Mouse (Mus musculus) cerebellum, adult 18-20 months (tissue): Measurements from ENCODE around the gene Pinlyp.

Experiments
- DNase-seq, 2 experiments: peaks; one replicate each; pipeline ENCODE4 v3.0.0; 2021

The Pinlyp gene

DNA sequence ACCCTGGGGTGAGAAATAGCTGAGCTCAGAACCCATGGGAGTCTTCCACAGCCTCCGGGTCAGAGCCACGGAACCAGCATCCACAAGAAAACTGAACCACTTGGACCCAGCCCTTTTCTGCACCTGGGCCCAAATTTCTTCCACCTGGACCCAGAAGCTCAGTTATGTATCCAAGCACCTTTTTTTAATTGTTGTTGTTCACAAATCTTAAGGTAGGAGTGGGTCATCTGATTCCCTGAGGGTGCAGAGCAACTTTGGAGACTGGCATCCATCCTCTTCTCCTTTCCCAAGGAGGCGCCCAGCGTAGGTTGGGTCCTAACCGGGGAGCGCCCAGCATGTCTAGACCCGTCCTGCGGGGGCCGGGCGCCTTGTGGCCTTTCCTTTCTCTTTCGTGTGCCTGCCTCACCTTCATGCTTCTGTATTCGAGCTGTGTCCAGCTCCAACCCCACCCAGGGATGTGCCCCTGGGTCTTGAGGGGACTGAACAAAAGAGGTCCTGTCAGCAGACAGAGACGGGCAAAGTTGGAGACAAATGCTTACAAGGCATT lies at the start of gene Pinlyp, which contains the start of gene Xrcc1:
Gene Pinlyp, minus strand, starts transcription at position 51 of the 547 bp plus-strand sequence.
Gene Xrcc1, plus strand, starts transcription at position 222 of the 547 bp plus-strand sequence.
- DNase-seq, result peak in 1 of 2 experiments; percentile 39

DNA sequence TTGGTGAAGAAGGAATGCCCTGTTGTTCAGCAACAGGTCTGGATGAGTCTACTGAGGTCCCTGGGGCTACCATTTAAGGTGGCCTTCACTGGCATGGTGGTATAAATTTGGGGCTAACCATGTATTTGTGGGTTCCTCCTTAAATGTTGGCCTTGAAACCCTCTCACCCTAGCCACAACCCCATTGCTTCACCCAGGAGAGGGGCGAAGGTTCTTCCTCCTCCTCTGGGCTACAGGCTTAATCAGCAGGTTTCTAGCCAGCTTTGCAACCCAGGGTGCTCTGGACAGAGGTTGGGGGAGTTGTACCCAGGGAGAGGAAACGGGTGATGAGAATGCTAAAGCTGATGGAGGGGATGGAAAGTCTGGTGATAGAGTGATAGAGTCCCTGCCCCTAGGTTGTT lies 49.5 kb upstream of the Pinlyp start:
- no peak for DNase-seq

DNA sequence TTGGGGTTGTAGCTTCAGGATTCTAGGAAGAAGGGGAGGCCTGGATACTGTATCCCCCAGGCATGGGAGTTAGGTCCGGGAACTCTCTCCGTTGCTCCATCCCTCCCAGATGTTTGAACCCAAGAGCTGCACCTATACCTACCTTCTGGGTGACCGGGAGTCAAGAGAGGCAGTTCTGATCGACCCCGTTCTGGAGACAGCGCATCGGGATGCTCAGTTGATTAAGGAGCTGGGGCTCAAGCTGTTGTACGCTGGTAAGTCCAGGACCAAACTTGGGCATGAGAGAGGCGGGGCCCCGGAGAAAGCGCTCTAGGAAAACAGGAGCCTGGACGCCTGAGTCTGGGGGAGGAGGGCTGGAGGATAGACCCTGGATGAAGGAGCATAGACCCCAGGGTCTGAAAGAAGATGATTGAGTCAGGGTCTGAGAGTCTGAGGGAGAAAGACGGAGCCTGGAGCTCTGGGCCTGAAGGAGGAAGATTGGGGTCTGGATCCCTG lies 48.4 kb upstream of the Pinlyp start:
- no peak for DNase-seq

DNA sequence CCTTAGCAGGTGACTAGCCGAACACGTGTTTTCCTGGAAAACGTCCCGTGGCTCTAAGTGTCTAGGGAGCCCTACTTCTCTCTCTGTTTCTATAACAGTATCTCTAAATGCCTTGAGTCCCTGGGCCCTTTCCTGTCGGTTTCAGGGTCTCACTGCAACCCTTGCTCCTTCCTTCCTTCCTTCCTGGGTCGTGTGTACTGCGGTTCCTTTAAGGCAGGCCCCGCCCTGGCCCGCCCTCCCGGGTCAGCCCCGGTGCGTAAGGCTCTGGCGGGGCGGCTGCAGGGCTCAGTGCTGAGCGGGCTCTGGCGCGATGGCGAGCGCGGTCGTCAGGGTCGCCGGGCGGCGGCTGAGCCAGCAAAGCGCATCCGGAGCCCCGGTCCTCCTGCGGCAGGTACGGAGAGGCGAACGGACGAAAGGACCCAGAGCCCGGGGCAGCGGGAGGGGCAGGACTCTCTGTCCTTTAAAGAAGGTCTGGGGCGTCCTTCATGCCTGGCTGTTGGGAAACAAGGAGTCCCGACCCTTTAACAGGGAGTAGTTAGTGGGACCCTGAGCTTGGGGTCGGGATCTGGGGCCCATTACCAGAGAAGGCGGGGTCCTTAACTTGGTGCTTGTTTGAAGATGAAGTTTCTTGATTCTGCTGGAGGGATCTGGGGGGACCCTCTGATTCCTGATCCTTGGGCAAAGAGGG lies 47.8 kb upstream of the Pinlyp start:
- peak; percentile 80 to 83 for DNase-seq

DNA sequence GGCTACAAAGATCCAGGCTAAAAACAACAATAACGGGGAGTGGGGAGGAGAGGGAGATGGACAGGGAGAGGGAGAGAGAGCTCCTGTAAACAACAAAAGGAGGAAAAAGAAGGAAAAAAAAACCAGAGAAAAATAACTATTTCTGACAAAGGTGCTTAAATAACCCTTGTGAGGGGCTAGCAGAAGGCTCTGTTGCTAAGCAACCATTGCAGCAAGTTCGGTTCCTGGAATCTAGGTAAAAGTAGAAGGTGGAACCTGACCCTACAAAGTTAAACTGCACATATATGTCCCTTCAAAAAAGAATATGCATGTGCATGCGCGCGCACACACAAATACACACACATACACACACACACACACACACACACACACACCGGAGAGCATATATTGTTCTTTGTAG lies 46.9 kb upstream of the Pinlyp start:
- DNase-seq, result no peak

DNA sequence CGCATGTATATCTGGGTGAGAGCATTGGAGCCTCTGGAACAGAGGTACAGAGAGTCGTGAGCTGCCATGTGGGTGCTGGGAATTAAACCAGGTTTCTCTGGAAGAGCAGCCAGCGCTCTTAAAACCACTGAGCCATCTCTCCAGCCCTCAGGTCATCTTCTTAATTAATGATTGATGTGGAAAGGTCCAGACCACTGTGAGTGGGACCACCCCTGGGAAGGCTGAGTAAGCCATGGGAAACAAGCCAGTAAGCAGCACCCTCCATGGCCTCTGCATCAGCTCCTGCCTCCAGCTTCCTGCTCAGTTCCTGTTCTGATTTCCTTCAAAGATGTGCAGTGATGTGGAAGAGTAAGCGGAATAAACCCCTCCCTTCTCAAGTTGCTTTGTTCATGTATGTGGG lies 46.2 kb upstream of the Pinlyp start:
- DNase-seq, result no peak

DNA sequence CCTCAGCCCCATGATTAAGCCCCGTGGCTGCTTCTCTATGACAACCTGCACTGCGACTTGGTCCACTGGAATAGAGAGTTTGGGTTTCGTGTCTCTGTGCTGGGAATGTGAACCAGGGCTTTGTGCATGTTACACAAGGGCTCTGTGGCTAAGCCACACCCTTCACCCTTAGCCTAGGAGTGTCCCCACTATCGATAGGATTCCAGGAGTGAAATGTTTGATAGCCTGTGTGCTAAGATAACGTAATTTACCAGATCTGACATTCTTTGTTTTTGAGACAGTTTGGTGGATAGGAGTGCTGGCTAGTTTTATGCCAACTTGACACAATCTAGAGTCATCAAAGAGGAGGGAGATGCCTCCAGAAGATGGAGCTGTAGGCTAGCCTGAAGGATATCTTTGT lies 45.8 kb upstream of the Pinlyp start:
- no peak for DNase-seq

DNA sequence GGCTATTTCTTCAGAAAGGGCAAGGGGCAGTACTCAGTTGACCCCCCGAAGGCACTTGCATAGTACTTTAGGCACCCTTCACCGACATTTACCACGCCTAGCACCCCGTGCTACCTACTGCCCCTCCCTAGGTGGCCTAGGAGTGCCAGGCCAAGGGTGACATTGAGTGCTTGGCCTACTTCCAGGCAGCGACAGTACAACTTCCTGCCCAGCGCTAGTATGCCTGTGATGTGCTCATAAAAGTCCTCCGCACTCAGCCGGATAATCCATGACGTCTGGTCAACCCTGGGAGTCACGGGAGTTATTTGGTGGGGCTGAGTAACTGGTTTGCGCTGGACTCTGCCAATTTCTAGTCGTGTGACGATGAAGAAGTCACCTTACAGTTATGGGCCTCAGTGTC lies 42.4 kb upstream of the Pinlyp start:
- DNase-seq, result no peak

DNA sequence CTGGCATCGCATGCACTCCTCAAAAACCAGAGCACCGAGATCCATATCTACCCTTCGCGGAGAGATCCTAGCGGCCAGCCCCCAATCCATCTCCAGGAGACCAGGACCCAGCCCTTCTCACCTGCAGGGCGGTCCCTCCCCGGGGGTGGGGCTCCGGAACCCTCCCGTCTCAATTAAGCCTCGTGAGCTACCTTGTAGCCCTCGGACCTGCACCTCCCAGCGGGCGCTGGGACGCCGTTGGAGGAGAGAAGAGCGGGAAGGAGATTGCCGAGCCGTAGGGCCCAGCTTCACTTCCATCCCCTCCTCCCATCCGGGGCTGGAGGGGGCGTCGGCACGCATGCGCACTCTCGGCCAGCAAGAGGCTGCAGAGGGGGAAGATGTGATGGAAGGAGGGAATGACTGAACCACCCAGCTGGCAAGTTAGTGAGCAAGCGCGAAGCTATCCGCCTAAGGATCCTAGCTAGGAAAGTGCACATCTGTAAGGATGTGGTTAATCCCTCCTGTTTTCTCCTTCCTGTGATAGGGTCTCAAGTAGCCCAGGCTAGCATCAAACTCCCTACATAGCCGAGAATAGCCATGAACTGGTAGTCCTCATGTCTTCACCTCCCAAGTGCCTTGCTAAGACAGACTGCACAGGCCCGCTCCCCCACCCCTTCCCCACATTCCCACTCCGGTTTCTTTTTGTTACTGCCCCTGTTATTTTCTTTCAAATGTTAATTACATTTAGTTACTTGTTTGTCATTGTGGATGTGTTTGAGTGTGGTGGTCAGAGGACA lies 41.6 kb upstream of the Pinlyp start, which contains the start of the genes Ethe1 and Zfp575:
Gene Ethe1, plus strand, starts transcription at position 214 of the 776 bp plus-strand sequence.
Gene Zfp575, minus strand, starts transcription at position 312 of the 776 bp plus-strand sequence.
- DNase-seq, result peak; percentile 32 to 33

DNA sequence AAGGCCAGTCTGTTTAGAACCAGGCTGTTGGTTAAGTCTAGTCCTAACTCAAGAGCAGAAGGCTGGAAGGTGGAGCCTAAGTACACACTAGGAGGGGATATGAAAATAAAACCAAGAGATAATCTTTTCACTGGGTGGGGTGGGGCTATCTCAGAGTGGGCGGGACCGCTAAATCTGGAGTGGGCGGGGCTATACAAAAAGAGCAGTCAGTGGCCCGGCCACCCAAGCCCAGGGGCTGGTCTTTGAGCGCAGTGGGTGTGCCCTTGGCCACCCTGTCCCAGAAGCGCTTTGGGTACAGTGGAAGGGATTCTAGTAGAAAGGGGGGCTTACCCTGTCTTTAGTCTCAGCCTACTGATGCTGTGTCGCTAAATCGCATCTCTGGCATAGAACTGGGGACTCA lies 40.9 kb upstream of the Pinlyp start:
- no peak for DNase-seq

DNA sequence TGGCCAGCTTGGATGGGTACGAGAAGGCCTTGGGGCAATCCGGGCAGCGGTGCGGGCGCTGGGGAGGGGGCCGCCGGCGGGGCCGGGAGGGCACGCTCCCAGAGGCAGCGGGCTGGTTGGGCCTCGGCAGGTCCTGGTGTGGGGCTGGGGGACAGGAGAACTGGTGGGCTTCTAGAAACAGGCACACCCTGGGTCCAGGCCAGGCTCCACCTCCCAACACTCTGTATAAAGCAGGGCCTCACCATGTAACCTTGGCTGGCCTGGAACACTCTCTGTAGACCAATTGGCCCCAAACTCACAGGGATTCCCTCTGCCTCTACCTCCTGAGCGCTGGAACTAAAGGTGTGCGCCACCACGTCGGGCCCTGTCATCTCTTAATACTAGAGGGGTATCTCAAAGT lies 40.1 kb upstream of the Pinlyp start:
- no peak for DNase-seq

DNA sequence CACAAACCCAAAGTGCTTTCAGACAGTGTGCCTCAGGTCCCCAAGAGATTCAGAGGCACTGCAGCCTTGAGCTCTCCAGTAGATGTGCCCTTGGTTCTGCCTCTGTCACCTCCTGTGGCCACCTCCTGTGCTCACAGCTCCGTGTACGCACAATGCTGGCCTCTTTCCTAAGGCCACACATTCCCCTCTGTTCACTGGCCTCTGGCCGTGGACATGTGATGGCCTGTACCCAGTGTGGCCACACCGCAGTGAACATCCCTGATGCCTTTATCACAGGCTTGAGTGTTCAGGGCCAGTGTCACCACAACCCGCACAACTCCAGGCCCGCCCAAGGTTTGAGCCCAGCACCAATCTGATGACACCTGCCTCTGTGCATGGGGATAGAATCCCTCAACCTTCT lies 39.0 kb upstream of the Pinlyp start:
- DNase-seq, result no peak

DNA sequence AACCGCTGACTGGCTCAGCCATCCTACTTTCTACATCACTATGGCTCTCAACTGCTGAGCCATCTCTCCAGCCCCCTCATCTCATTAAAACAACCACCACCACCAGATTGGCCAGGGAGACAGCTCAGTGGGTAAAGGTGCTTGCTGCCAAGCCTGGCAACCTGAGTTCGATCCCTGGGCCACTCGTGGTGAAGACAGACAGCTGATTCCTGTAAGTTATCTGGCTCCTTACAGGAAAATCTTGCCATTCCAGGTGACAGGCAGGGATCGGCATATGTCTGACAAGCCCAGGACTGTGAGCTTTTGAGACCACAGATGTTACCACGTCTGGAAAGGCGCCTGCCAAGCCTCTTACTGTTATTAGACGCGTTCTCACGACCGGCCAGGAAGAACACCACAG lies 31.9 kb upstream of the Pinlyp start:
- no peak for DNase-seq

DNA sequence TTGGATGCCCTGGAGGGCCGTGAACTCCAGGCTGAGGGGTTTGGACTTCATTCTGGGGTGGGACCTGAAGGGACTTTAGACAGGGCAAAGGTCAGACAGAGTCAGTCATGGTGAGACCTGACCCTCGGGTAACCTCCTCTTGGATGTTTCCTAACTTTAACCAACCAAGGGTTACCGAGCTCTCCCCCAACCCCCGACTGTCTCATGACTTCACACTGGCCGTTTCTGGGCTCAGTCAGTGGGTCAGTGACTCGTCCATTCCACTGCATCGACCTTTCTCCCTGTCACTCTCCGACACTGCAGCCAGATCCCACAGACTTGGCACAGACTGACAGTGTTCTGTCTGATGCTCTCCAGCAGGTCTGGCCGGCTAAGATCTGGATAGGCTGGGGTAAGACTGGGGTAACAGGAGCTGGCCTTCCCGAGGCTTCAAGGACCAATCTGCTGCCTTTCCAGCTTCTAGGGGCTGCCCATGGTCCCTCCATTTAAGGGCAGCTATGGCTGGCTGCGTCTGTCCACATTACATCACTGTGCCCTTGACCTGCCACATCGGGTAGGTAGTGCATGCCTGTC lies 28.4 kb upstream of the Pinlyp start:
- no peak for DNase-seq

DNA sequence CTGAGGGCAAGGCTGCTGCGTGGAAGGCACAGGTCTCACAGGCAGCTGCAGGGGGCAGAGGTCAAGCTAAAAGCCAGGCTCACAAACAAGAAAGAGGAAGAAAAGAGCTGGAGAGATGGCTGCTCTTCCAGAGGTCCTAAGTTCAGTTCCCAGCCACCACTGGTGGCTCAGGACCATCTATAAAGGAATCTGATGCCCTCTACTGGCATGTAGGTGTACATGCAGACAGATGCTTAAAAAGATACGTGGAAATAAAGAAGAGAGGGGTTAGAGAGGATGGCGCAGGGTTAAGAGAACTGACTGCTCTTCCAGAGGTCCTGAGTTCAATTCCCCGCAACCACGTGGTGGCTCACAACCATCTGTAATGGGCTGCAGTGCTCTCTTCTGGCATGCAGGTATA lies 26.5 kb upstream of the Pinlyp start:
- DNase-seq, result no peak

DNA sequence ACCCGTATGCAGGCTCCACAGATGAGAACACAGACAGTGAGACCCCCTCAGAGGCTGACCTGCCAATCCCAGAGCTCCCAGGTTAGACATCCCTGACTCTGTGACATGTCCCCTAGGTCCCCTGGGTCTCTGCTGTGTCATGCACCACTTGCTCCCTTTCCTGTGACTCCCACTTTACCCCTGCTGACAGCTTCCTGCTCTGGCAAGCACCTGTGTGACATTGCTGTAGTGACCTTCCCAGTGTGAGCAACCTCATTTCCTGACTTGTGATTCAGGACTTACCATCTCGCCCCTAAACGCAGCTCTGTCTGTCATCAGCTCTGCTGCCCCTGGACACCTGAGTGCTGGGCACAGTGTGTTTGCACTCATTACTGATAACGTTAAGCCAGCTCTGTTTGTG lies 25.2 kb upstream of the Pinlyp start:
- no peak for DNase-seq

DNA sequence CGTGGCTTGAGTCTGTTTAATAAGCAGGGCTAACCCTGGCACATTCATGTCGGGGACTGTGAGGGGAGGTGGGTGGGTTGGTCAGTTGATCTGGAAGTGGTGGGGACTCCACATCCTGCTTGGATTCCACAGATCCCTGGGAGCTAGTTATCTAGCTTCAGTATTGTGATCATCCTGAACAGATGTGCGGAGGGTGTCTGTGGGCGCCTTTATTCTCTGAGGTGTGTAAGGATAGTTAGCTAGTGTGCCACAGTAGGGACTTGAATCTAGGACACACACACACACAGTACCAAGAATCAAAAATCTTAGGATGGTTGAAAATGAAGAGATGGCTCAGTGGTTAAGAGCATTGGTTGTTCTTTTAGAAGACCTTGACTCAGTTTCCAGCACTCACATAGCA lies 22.6 kb upstream of the Pinlyp start:
- DNase-seq, result no peak

DNA sequence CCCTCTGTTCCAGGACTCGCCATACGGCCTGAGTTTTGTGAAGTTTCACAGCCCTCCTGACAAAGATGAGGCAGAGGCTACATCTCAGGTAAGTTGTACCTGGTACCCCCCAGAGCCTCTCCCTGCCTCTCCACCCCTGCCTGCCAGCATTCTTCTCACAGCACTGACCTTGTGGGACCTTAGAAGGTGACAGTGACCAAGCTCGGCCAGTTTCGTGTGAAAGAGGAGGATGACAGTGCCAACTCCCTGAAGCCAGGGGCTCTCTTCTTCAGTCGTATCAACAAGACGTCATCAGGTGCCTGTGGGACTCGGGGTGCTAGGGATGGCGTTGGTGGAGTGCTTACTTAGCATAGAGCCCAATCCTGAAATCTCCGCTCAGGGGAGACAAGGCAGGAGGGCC lies 20.3 kb upstream of the Pinlyp start:
- DNase-seq, result no peak

DNA sequence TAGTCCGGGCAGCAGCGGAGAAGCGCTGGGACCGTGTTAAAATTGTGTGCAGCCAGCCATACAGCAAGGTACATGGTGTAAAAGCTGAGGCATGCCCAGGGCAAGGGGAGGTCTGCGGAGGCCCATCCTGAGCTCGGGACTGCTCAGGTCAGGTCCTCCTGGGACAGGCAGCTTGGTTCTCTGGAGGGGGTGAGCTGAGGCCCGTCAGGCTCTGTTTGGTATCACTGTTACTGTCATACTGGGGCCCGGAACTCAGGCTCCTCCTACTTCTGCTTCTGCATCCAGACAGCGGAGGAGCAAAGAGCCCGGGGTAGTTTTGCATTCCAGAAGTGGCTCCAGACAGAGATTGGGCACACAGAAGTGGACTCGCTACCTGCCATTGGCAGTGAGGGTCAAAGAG lies 19.7 kb upstream of the Pinlyp start:
- DNase-seq, result no peak

DNA sequence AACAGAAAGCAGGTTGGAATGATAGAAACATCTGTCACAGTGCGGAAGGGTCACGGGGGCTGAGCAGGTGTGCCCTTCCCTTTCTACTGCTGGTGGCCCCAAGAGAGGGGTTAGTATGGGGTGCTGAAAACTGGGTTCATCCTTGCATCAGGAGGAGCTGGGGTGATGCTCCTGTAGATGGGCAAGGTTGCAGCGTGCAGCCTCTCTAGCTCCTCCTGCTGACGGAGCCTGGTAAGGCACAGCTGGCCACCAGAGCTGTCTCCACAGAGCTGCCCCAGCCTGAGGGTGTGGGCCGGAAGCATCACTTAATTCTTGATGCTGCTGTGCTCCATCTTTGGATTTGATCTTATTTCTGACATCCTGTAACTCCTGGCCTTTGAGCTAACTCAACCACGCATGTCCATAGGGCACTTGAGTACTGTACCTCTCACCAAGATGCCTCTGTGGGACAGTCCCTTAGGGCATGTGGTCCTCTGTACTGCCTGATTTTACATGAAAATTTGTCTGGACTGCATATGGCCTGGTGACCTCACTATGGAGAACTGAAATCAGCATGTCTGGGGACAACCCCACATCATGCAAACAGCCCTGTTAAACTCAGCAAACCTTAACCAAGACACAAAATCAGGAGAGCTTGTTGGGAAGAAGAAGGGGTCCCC lies 18.8 kb upstream of the Pinlyp start:
- peak; percentile 77 to 82 for DNase-seq

DNA sequence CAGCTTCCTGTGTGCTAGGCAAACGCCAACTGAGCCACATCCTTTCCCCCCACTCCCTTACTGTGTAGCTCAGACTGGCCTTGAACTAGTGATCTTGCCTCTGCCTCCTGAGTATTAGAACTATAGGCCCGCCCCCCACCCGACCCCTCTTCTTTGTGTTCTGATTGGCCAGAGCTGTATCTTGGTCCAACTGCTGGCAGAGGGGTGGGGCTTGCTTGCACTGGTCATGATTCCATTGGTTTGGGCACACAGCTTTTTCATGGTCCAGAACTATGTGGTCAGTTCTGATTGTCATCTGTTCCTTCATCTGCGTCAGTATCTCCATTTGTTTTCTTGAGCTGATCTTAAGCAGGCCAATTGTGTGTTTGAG lies 17.9 kb upstream of the Pinlyp start:
- no peak for DNase-seq

DNA sequence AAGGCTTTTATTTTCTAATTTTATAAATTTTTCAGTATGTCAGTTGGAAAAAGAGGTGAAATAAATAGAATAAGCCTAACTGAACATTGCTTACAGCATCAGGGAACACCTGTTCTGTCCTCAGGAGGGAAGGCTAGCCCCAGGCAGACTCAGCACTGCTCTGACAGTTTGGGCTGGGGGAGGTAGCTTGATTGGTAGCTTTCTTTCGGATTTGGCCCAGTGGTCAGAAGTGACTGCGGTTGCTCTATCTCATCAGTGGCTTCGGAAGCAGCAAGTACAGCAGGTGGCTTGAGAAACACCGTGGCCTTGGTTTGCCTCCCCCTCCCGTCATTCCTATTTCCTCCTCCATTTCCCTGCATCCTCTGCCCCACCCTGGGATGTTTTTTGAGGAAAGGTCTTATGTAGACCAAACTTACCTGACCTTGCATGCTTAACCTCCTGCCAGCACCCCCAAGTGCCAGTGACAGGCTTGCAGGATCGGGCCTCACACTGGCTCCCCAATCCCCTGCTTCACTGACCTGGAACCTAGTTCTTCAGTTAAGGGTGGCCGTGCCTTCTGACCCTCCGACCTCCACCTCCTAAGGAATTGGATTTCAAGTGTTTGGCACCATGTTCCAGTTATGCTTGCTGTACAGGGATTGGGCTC lies 17.4 kb upstream of the Pinlyp start:
- no peak for DNase-seq
